Mouse (Mus musculus) regulatory T cell (primary cell): ENCODE data around the gene Arsg.

Experiments
- in situ Hi-C: fragments of 300-600 bp; cut with MboI, MseI; formaldehyde crosslinking; loops from one replicate; pipeline ENCODE4 v1.15.1; 2025; ENCODE audit warnings: high pct_unique_total_duplicates

The Arsg gene

GRCm38 (mm10) chr11:109579999-109580398 lies 106.8 kb downstream of the Arsg start:
- in situ Hi-C loops, result loop anchor here (5.0 kb wide), 2 partner anchors 268 to 333 kb away; no protein-coding TSS in a partner anchor

GRCm38 (mm10) chr11:109583986-109584385 lies 110.8 kb downstream of the Arsg start:
- in situ Hi-C loops, result loop anchor here (5.0 kb wide), 1 partner anchor 272 kb away; no protein-coding TSS in a partner anchor

GRCm38 (mm10) chr11:109584843-109585713 lies 111.9 kb downstream of the Arsg start:
- in situ Hi-C loops, result loop anchor here (5.0 kb wide), 2 partner anchors 138 to 273 kb away; no protein-coding TSS in a partner anchor

- in situ Hi-C loops, result loop anchor here (5.0 kb wide), 1 partner anchor 139 kb away; no protein-coding TSS in a partner anchor
These were observed 113.2 kb downstream of the Arsg start for GRCm38 (mm10) chr11:109586424-109586823.

GRCm38 (mm10) chr11:109587019-109587418 lies 113.8 kb downstream of the Arsg start:
- in situ Hi-C loops, result loop anchor here (5.0 kb wide), 1 partner anchor 140 kb away; no protein-coding TSS in a partner anchor

- in situ Hi-C loops, result loop anchor here (5.0 kb wide), 1 partner anchor 141 kb away; no protein-coding TSS in a partner anchor
These were observed 114.6 kb downstream of the Arsg start for GRCm38 (mm10) chr11:109587638-109588374.

- in situ Hi-C loops, result no loop called here
These were observed 116.8 kb downstream of the Arsg start for GRCm38 (mm10) chr11:109590012-109590411.

- in situ Hi-C loops, result no loop called here
These were observed 118.3 kb downstream of the Arsg start for GRCm38 (mm10) chr11:109591511-109591910.

GRCm38 (mm10) chr11:109593200-109593981 lies 120.2 kb downstream of the Arsg start:
- in situ Hi-C loops, result no loop called here

GRCm38 (mm10) chr11:109594761-109595160 lies 121.6 kb downstream of the Arsg start:
- in situ Hi-C loops, result no loop called here

- in situ Hi-C loops, result no loop called here
These were observed 125.8 kb downstream of the Arsg start for GRCm38 (mm10) chr11:109598778-109599570.

- in situ Hi-C loops, result no loop called here
These were observed 134.4 kb downstream of the Arsg start for GRCm38 (mm10) chr11:109607600-109607999.

GRCm38 (mm10) chr11:109608976-109609625 lies 135.9 kb downstream of the Arsg start:
- in situ Hi-C loops, result no loop called here

- in situ Hi-C loops, result no loop called here
These were observed 137.0 kb downstream of the Arsg start for GRCm38 (mm10) chr11:109610046-109610794.

- in situ Hi-C loops, result no loop called here
These were observed 137.7 kb downstream of the Arsg start for GRCm38 (mm10) chr11:109610795-109611302.

- in situ Hi-C loops, result no loop called here
These were observed 138.4 kb downstream of the Arsg start, which contains the start of gene Wipi1 for GRCm38 (mm10) chr11:109611303-109612149. Wipi1 (minus strand) TSS chr11:109611967.

- in situ Hi-C loops, result no loop called here
These were observed 139.8 kb downstream of the Arsg start for GRCm38 (mm10) chr11:109612871-109613529.

- in situ Hi-C loops, result no loop called here
These were observed 142.1 kb downstream of the Arsg start for GRCm38 (mm10) chr11:109615286-109615685.
